Mouse (Mus musculus): ENCODE results near the gene Elp6. TPM values are rescaled to one million over a fixed set of nuclear protein-coding genes. Genes with fewer than 3 reads are reported as not detected.
A peak's percentile ranks its signal among the peaks of the same experiment; 100 is the strongest.
"Not testable (repeated sequence)": the region's sequence is repeated elsewhere in the genome, so short reads cannot be mapped to it uniquely, and the experiment has no call there.

Elp6 gene
- polyA plus RNA-seq, 1 experiment from 2014 or later: 21.0 TPM

DNA sequence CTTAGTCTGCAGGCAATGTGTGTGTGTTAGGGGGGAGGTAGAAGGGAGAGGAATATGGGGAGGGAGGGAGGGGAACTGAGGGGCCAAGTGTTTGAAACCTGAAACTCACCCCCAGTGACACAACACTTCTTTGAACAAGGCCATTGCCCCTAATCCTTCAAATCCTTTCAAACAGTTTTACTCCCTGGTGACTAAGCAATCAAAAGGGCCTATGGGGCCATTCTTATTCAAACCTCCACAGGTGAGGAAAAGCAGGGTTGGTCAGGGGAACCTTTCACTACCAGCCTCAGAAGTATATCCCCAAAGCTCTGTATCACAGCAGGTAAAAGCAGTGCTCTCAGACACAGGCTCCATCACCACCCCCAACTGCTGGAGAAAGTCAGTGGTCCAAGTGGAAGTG lies 18.0 kb downstream of the Elp6 start:
- Histone ChIP-seq H3K4me3 (replicated peaks) (no peak overlapping the region), H3K27ac (no peak overlapping the region), H3K9ac (no peak overlapping the region), H3K9me3 (no peaks in the 10 kb centered on the region), H3K4me2 (no peak overlapping the region), H3K4me1 (no peaks in the 10 kb centered on the region), H3K27me3 (replicated peaks) (no peaks in the 10 kb centered on the region), H3K36me3 (peaks cover 19% of the 10 kb centered on the region; the same call in 1 of the 2 replicates)
- no peak for ATAC-seq (ENCODE audit: insufficient read depth, low FRiP score, low read depth)

DNA sequence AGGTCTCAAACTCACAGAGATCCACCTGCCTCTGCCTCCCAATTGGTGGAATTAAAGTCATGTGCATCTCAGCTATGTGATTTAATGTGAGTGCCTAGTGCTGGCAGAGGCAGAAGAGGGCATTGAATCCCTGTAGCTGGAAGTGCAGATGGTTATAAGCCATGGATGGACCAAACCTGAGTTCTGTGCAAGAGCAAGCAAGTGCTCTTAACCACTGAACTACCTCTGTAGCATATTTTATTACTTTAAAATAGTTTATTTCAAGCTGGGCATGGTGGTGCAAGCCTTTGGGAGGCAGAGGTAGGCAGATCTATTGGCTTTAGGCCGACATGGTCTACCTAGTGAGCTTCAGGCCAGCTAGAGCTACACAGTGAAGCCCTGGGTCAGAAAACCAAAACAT lies 19.2 kb downstream of the Elp6 start:
- no peak overlapping the region for H3K4me2 ChIP-seq
- H3K27me3 ChIP-seq (replicated peaks): no peaks in the 10 kb centered on the region
- H3K9ac ChIP-seq: no peak overlapping the region
- WGBS: 86% methylated on average over 1 of the region's 1 CpGs
- no peak overlapping the region for H3K4me3 ChIP-seq (replicated peaks)
- H3K4me1 ChIP-seq: no peaks in the 10 kb centered on the region
- peaks cover 19% of the 10 kb centered on the region; the same call in 1 of the 2 replicates for H3K36me3 ChIP-seq
- H3K27ac ChIP-seq: no peak overlapping the region
- ATAC-seq (ENCODE audit: insufficient read depth, low FRiP score, low read depth): no peak
- no peaks in the 10 kb centered on the region for H3K9me3 ChIP-seq

GRCm38 (mm10) chr9:110328178-110328577 lies 23.2 kb downstream of the Elp6 start:
- no peak overlapping the region for H3K9ac ChIP-seq
- no peaks in the 10 kb centered on the region for H3K9me3 ChIP-seq
- ATAC-seq (ENCODE audit: insufficient read depth, low FRiP score, low read depth): no peak
- no peak overlapping the region for H3K27ac ChIP-seq
- no peaks in the 10 kb centered on the region for H3K4me1 ChIP-seq
- H3K27me3 ChIP-seq (replicated peaks): no peaks in the 10 kb centered on the region
- H3K4me3 ChIP-seq (replicated peaks): no peak overlapping the region
- H3K36me3 ChIP-seq: no peaks in the 10 kb centered on the region
- H3K4me2 ChIP-seq: no peak overlapping the region
- WGBS: 67% methylated on average over 2 of the region's 2 CpGs

GRCm38 (mm10) chr9:110328946-110329630 lies 24.1 kb downstream of the Elp6 start:
- Histone ChIP-seq H3K9me3 (no peaks in the 10 kb centered on the region), H3K27ac (no peak overlapping the region), H3K9ac (no peak overlapping the region), H3K4me1 (peaks cover 3% of the 10 kb centered on the region; the same call in 1 of the 2 replicates), H3K27me3 (replicated peaks) (no peaks in the 10 kb centered on the region), H3K4me3 (replicated peaks) (no peak overlapping the region), H3K4me2 (no peak overlapping the region), H3K36me3 (no peaks in the 10 kb centered on the region)
- 52% methylated on average over 5 of the region's 5 CpGs for whole genome bisulfite sequencing
- ATAC-seq (ENCODE audit: insufficient read depth, low FRiP score, low read depth): no peak

DNA sequence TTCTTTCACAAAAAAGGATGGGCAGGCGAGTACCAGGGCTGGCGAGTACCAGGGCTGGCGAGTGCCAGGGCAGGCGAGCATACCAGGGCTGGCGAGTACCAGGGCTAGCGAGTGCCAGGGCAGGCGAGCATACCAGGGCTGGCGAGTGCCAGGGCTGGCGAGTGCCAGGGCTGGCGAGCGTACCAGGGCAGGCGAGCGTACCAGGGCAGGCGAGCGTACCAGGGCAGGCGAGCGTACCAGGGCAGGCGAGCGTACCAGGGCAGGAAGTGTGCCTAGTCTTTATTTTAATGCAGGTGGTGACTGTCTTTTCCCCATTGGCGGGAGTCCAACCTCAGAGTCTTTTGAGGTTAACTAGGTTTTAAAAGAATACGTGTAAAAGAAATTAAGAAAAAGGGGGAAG lies 24.7 kb downstream of the Elp6 start:
- H3K9ac ChIP-seq: no peak overlapping the region
- no peak overlapping the region for H3K27ac ChIP-seq
- H3K4me1 ChIP-seq: peaks cover 4% of the 10 kb centered on the region; the same call in 1 of the 2 replicates
- ATAC-seq (ENCODE audit: insufficient read depth, low FRiP score, low read depth): no peak
- no peaks in the 10 kb centered on the region for H3K27me3 ChIP-seq (replicated peaks)
- 82% methylated on average over 21 of the region's 21 CpGs for WGBS
- no peaks in the 10 kb centered on the region for H3K9me3 ChIP-seq
- no peak overlapping the region for H3K4me3 ChIP-seq (replicated peaks)
- no peak overlapping the region for H3K4me2 ChIP-seq
- H3K36me3 ChIP-seq: no peaks in the 10 kb centered on the region

- no peak overlapping the region for H3K9ac ChIP-seq
- H3K4me2 ChIP-seq: no peak overlapping the region
- no peak overlapping the region for H3K4me3 ChIP-seq (replicated peaks)
- H3K9me3 ChIP-seq: no peaks in the 10 kb centered on the region
- H3K27me3 ChIP-seq (replicated peaks): no peaks in the 10 kb centered on the region
- H3K27ac ChIP-seq: no peak overlapping the region
- ATAC-seq (ENCODE audit: insufficient read depth, low FRiP score, low read depth): no peak
- peaks cover 10% of the 10 kb centered on the region; the same call in 1 of the 2 replicates for H3K4me1 ChIP-seq
- 45% methylated on average over 6 of the region's 6 CpGs for WGBS
- no peaks in the 10 kb centered on the region for H3K36me3 ChIP-seq
These were observed 25.4 kb downstream of the Elp6 start for GRCm38 (mm10) chr9:110330341-110330740.

DNA sequence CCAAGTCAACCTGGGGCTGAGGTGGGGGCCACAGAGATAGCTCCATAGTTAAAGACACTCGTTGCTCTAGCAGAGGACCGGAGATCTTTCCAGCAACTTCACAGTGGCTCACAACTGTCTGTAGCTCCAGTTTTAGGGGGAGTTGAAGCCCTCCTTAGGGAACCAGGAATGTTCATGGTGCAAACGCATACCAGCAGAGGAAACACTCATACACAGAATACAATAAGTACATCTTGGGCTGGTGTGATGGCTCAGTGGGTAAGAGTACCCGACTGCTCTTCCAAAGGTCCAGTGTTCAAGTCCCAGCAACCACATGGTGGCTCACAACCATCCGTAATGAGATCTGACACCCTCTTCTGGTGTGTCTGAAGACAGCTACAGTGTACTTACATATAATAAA lies 25.9 kb downstream of the Elp6 start:
- H3K9ac ChIP-seq; H3K27me3 ChIP-seq (replicated peaks); H3K9me3 ChIP-seq; H3K27ac ChIP-seq; H3K36me3 ChIP-seq; H3K4me3 ChIP-seq (replicated peaks); H3K4me2 ChIP-seq; ATAC-seq (ENCODE audit: insufficient read depth, low FRiP score, low read depth): not testable (repeated sequence)
- peaks cover 10% of the 10 kb centered on the region; the same call in 1 of the 2 replicates for H3K4me1 ChIP-seq
- 82% methylated on average over 5 of the region's 5 CpGs for WGBS

DNA sequence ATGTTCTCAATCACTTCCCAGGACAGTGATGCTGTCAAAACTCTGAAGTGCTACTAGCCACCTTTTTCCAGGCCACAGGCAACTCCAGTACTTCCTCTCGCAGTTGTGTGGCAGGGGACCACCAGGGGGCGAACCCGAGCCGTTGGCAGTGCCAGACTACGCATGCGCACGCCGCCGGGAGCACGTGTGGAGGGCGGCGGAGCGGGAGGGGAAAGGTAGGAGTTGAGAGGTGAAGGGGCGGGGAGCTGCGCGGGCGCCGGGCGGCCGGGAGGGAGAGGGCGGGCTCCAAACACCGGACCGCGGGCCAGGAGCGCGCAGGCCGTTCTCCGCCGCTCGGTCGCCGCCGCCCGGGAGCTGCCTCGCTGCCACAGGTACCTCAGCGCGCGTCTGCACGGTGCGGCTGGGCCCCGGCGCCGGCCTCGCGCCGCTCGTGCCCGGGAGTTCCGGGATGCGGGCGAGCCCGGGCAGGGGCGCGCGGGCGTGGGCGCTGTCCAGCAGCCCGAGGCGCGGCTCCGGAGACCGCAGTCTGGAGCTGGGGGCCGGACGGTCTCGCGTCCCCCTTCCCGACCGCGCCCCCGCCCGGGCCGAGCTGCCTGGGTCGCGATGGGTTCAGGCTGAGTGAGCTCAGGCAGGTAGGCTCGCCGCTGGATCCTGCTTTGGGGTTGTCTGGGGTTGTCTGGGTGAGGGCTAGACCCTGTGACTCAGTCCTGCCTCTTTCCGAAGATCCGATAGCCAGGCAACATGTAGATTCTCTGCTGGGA lies 28.3 kb downstream of the Elp6 start, which contains the start of gene Scap:
Gene Scap (plus strand): TSS at position 154 of the 761 bp plus-strand sequence.
- Histone ChIP-seq H3K4me2 (peak within 1 kb of the TSS; percentile 80), H3K36me3 (no peaks in the 10 kb centered on the region), H3K9me3 (no peaks in the 10 kb centered on the region), H3K9ac (peak within 1 kb of the TSS; percentile 51), H3K4me3 (replicated peaks) (peak within 1 kb of the TSS; percentile 90), H3K4me1 (peaks cover 10% of the 10 kb centered on the region; the same call in 1 of the 2 replicates), H3K27ac (0 out of 2 replicates have a peak within 1 kb of the TSS, but pooled peaks have one; percentile 21), H3K27me3 (replicated peaks) (no peaks in the 10 kb centered on the region)
- 0% methylated on average over 60 of the region's 78 CpGs for WGBS
- ATAC-seq (ENCODE audit: insufficient read depth, low FRiP score, low read depth): peak; percentile 91

DNA sequence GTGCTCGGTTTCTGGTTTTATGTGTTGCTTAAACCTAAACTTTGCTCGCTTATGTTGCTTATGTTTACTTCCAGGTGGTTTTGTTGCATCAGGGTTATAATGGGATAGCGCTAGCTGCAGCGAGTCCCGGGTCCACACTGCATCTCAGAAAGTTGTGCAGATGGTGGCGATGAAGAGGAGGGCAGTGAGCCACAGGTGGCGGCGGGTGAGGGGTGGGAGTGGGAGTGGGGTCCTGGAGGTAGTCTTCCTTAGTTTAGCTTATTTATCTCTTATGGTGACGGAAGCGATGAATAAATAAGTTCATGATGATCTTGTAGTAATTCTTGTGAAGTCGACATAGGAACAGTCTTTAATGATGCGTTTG lies 28.9 kb downstream of the Elp6 start:
- H3K36me3 ChIP-seq: no peaks in the 10 kb centered on the region
- WGBS: 8% methylated on average over 12 of the region's 12 CpGs
- H3K27me3 ChIP-seq (replicated peaks): no peaks in the 10 kb centered on the region
- H3K9me3 ChIP-seq: no peaks in the 10 kb centered on the region
- H3K9ac ChIP-seq: peak overlapping the region; percentile 51; the same call in 1 of the 2 replicates
- ATAC-seq (ENCODE audit: insufficient read depth, low FRiP score, low read depth): no peak
- H3K4me2 ChIP-seq: peak overlapping the region; percentile 80
- peak overlapping the region; percentile 90 for H3K4me3 ChIP-seq (replicated peaks)
- peaks cover 10% of the 10 kb centered on the region; the same call in 1 of the 2 replicates for H3K4me1 ChIP-seq
- 0 out of 2 replicates have a peak overlapping the region, but pooled peaks have one; percentile 21 for H3K27ac ChIP-seq

GRCm38 (mm10) chr9:110334849-110335248 lies 29.9 kb downstream of the Elp6 start:
- WGBS: 65% methylated on average over 8 of the region's 8 CpGs
- Histone ChIP-seq H3K9ac (no peak overlapping the region), H3K4me2 (no peak overlapping the region)

GRCm38 (mm10) chr9:110340037-110340750 lies 35.2 kb downstream of the Elp6 start:
- no peak overlapping the region for H3K9ac ChIP-seq
- no peak for ATAC-seq (ENCODE audit: insufficient read depth, low FRiP score, low read depth)
- no peak overlapping the region for H3K27ac ChIP-seq

More at GRCm38 (mm10) chr9:110334849-110335248, 29.9 kb downstream of the Elp6 start:
- Histone ChIP-seq H3K36me3 (no peaks in the 10 kb centered on the region), H3K27ac (no peak overlapping the region), H3K9me3 (no peaks in the 10 kb centered on the region), H3K27me3 (replicated peaks) (no peaks in the 10 kb centered on the region), H3K4me3 (replicated peaks) (no peak overlapping the region), H3K4me1 (peaks cover 10% of the 10 kb centered on the region; the same call in 1 of the 2 replicates)
- no peak for ATAC-seq (ENCODE audit: insufficient read depth, low FRiP score, low read depth)

More at GRCm38 (mm10) chr9:110340037-110340750, 35.2 kb downstream of the Elp6 start:
- peaks cover 2% of the 10 kb centered on the region; the same call in 1 of the 2 replicates for H3K4me1 ChIP-seq
- no peak overlapping the region for H3K4me2 ChIP-seq
- no peaks in the 10 kb centered on the region for H3K9me3 ChIP-seq
- H3K27me3 ChIP-seq (replicated peaks): no peaks in the 10 kb centered on the region
- WGBS: 77% methylated on average over 5 of the region's 5 CpGs
- no peak overlapping the region for H3K4me3 ChIP-seq (replicated peaks)
- no peaks in the 10 kb centered on the region for H3K36me3 ChIP-seq
